Mouse (Mus musculus) brain, embryonic 14.5 days (tissue): ENCODE data around the gene Gbf1. TPM values are rescaled to one million over a fixed set of nuclear protein-coding genes. Genes with fewer than 3 reads are reported as not detected.
"Not testable (repeated sequence)": the region's sequence is repeated elsewhere in the genome, so short reads cannot be mapped to it uniquely, and the experiment has no call there.

Source experiments
- DNase-seq: peaks from one replicate; pipeline ENCODE4 v3.0.0-alpha.2; 2011; ENCODE audit warnings: low read depth
- CTCF ChIP-seq: fragments of 200-500 bp; IDR thresholded peaks from 2 replicates; pipeline ENCODE4 v1.5.1; 2012; ENCODE audit warnings: inconsistent platforms, mild to moderate bottlenecking, moderate library complexity, borderline replicate concordance; ENCODE audit not compliant: insufficient read depth, insufficient read length; ENCODE audit errors: extremely low read depth
- POLR2A ChIP-seq: fragments of 200-500 bp; IDR thresholded peaks from 2 replicates; pipeline ENCODE4 v1.6.1; 2012; ENCODE audit warnings: mild to moderate bottlenecking, inconsistent platforms, borderline replicate concordance; ENCODE audit not compliant: poor library complexity, insufficient read depth, insufficient read length, severe bottlenecking; ENCODE audit errors: extremely low read depth
- polyA plus RNA-seq: library from polyadenylated mRNA; depleted of rRNA; stranded (reverse); fragments of >200 nt; gene quantifications from 2 replicates; pipeline ENCODE4 v1.2.3, GENCODE M21; 2012; rRNA removed

The Gbf1 gene
- polyA plus RNA-seq: 94.8 and 106 TPM in 2 replicates

DNA sequence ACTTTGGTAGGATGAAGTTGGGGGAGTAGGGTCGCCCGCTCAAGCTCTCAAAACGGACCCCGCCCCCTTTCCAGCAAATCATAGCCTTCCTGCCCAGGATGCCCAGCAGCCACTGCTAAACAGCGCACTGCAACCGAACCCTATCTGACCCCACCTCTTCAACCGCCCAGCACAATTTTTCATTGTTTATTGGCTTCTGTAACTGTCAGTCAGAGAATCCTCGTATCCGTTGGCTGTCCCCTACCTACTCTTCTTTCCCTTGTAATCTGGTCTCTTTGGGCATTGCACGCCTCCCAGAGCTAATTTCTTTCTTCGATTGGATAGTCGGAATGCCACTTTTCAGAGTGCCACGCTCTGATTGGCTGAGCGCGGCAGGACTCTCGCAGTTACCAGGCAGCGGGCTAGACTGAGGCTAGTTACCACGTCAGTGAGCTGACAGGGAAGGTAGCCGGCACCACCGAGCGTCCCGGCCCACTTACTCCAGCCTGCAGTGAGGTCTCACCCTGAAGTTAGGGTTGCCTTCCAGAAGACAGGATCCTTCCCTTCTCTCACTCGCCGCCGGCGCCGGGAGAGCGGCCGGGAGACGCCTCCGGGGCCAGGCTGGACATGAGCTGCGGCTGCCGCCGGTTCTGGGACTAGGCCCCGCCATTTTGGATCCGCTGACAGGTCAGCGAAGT is at the start of gene Gbf1:
Gene Gbf1 (plus strand): TSS at position 383 of the 677 bp plus-strand sequence.
- peak; percentile 99 for DNase-seq
- no peak; the same call in 1 of the 2 replicates for TF ChIP-seq CTCF
- peak; percentile 48; the same call in 1 of the 2 replicates for TF ChIP-seq POLR2A

DNA sequence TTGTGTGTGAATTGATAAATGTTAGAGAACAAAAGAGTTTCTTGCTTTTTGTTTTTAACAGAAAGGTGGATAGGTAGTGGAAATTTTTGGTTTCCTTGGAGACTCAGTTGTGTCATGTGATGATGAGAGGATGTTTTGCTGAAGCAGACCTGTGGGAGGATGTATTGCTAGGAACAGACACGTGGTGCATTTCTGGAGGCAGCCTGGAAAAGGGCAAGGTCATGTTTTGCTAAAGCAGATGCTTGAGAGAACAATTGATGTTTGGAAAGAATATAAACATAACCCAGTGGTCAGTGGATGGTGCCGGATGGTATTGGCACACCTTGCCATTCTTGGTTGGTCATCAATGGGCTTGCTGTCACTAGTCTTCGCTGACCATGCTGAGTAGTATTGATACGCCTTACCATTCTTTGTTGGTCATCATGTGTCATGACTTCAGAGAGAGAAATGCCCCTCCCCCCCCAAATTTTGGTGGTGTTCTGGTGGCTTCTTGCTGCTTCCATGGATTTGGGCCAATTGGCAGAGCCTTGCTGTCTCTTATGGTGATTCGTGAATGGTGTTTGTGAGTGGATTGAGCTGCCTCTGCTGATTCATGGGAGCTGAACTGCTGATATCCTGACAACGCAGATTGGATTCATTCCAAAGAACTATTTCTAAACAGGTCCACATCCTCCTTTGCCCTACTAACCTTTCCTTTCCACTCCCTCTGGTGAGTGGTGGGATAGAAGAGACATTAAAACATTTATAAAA is 48.7 kb upstream of the Gbf1 start:
- DNase-seq: no peak
- TF ChIP-seq CTCF (no peak), POLR2A (no peak)

- TF ChIP-seq CTCF: no peak
- TF ChIP-seq POLR2A: no peak
- no peak for DNase-seq
Measured at GRCm38 (mm10) chr19:46104187-46104557, 48.1 kb upstream of the Gbf1 start.

GRCm38 (mm10) chr19:46110214-46110613 is 42.1 kb upstream of the Gbf1 start:
- TF ChIP-seq POLR2A: no peak
- no peak for TF ChIP-seq CTCF
- DNase-seq: no peak

- TF ChIP-seq POLR2A: no peak
- DNase-seq: no peak
Measured at GRCm38 (mm10) chr19:46110781-46111180, 41.5 kb upstream of the Gbf1 start.

- TF ChIP-seq CTCF (no peak), POLR2A (no peak)
- DNase-seq: no peak
Measured at GRCm38 (mm10) chr19:46114617-46115016, 37.7 kb upstream of the Gbf1 start.

DNA sequence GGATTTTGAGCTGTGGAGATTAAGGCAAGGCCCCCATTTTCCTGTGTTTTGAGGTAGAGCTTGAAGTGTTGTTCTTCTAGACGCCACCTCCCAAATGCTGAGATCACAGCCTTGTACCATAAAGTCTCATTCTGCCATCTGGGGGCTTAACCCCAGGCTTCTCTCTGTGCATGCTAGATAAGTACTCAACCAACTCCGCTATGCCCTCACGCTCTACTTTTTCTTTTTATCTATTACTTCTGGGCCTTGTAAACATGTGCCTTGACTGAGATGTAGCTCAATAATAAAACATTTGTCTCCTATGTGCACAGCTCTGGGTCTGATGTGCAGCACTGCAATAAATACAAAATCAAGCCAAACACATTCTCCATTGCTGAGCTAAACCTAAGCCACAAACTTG is 32.9 kb upstream of the Gbf1 start:
- no peak for DNase-seq
- TF ChIP-seq POLR2A (no peak), CTCF (no peak)

GRCm38 (mm10) chr19:46120872-46121271 is 31.4 kb upstream of the Gbf1 start:
- no peak for DNase-seq
- no peak for TF ChIP-seq POLR2A
- TF ChIP-seq CTCF: no peak

GRCm38 (mm10) chr19:46123876-46124275 is 28.4 kb upstream of the Gbf1 start:
- no peak for DNase-seq
- TF ChIP-seq CTCF (no peak), POLR2A (no peak)

- no peak for DNase-seq
- no peak for TF ChIP-seq CTCF
- no peak for TF ChIP-seq POLR2A
Measured at GRCm38 (mm10) chr19:46124651-46125050, 27.7 kb upstream of the Gbf1 start.

GRCm38 (mm10) chr19:46126301-46126700 is 26.0 kb upstream of the Gbf1 start:
- no peak for DNase-seq
- no peak for TF ChIP-seq POLR2A
- no peak for TF ChIP-seq CTCF

DNA sequence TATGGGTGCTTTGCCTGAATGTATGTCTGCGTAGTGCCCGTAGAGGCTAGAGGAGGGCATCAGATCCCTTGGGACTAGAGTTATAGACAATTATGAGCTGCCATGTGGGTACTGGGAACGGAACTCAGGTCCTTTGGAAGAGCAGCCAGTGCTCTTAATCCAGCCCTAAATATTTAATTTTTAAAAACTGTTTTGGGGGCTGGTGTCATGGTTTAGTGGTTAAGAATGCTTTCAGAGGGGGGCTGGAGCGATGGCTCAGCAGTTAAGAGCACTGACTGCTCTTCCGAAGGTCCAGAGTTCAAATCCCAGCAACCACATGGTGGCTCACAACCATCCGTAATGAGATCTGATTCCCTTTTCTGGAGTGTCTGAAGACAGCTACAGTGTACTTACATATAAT is 22.6 kb upstream of the Gbf1 start:
- DNase-seq: not testable (repeated sequence)
